Mouse (Mus musculus) forebrain, embryonic 15.5 days (tissue): Measurements from ENCODE around the gene Tex30. TPM values are rescaled to one million over a fixed set of nuclear protein-coding genes. Genes with fewer than 3 reads are reported as not detected.

Source experiments
- polyA plus RNA-seq: library from polyadenylated mRNA; unstranded; fragments of >200 nt; fragmentation: Nextera tagmentation; extraction: Ambion mirVana; gene quantifications from 2 replicates; pipeline ENCODE4 v1.2.1, GENCODE M21; 2015

Tex30 gene
- polyA plus RNA-seq, 1 experiment from 2014 or later: 68.3 TPM

Other genes starting within 250 kb of the Tex30 start
- gene Tpp2, start 168.8 kb downstream of the Tex30 start, polyA plus RNA-seq: 55.4 and 61.2 TPM in 2 replicates
- 1.4 and 2.1 TPM in 2 replicates for gene Mettl21c, start 82.4 kb downstream of the Tex30 start, polyA plus RNA-seq
- gene Gm8251, start 40.5 kb downstream of the Tex30 start, polyA plus RNA-seq: 0.13 and 0.18 TPM in 2 replicates
- gene Kdelc1, start 16.4 kb upstream of the Tex30 start, polyA plus RNA-seq: 29.0 and 31.8 TPM in 2 replicates
- 31.5 and 32.0 TPM in 2 replicates for gene Bivm, start 16.5 kb upstream of the Tex30 start, polyA plus RNA-seq
- gene Ercc5, start 45.3 kb upstream of the Tex30 start, polyA plus RNA-seq: 35.5 and 37.4 TPM in 2 replicates
- gene Mettl21e, start 116.5 kb upstream of the Tex30 start, polyA plus RNA-seq: not detected in 2 replicates